Mouse (Mus musculus): ENCODE data around the gene Senp8.

The Senp8 gene

DNA sequence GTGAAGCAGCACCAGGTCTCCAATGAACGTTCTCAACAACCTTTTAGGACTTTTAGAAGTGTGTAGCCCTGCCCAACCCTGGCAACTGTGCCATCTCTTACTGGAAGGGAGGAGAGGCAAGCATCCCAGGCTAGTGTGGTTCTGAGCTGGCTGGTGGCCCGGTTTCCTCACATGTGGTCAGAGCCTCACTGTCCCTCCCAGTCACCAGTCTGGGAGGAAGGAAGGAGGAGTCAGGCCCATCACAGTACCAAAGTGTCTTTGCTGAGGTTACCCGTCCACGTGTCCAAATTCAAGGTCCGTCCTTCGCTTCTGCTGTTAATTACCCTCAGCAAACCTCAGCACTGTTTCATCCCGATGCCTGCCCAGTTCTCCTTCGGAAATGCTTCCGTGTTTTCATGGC is 58.4 kb downstream of the Senp8 start:
- H3K27me3 ChIP-seq (ENCODE audit: control insufficient read depth, insufficient read depth, low read length, poor library complexity, severe bottlenecking): no peaks in the 10 kb centered on the region
- no peaks in the 10 kb centered on the region for H3K36me3 ChIP-seq (ENCODE audit: control insufficient read depth, insufficient read depth, low read length, poor library complexity, severe bottlenecking)
- no peak for DNase-seq (ENCODE audit: low read depth, low spot score)

DNA sequence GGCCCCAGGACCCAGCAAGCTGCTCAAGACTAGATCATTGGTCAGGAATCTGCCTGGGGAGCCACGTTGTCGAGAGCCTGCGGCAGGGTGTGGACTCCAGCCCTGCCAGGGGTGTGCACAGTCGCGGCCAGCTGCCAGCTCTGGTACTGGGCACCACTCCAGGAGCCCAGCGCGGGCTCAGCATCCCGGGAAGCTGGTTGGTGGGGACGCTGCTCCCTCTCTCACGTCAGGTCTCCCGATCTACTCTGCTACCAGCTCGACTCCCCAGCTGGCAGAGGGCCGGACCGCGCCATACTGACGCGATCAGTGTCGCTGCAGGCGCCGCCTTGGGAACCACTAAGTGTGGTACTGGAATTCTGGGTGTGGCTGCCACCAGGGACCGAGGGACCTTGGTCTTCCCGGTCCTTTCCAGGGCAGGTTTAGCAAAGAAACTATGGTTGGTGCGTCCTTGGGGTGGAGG is 58.8 kb downstream of the Senp8 start:
- no peak for DNase-seq (ENCODE audit: low read depth, low spot score)
- Histone ChIP-seq H3K36me3 (ENCODE audit: control insufficient read depth, insufficient read depth, low read length, poor library complexity, severe bottlenecking) (no peaks in the 10 kb centered on the region), H3K27me3 (ENCODE audit: control insufficient read depth, insufficient read depth, low read length, poor library complexity, severe bottlenecking) (no peaks in the 10 kb centered on the region)

- no peak for DNase-seq (ENCODE audit: low read depth, low spot score)
- H3K27me3 ChIP-seq (ENCODE audit: control insufficient read depth, insufficient read depth, low read length, poor library complexity, severe bottlenecking): no peaks in the 10 kb centered on the region
- no peaks in the 10 kb centered on the region for H3K36me3 ChIP-seq (ENCODE audit: control insufficient read depth, insufficient read depth, low read length, poor library complexity, severe bottlenecking)
Observed at GRCm38 (mm10) chr9:59687416-59688046, 63.0 kb downstream of the Senp8 start.

All from splenic B cell, adult 2 months (primary cell).